Mouse (Mus musculus) CH12.LX (cell line): ENCODE data around the gene Cfap97d2. TPM values are rescaled to one million over a fixed set of nuclear protein-coding genes. Genes with fewer than 3 reads are reported as not detected.

Experiments used
- DNase-seq: peaks from one replicate; pipeline ENCODE4 v3.0.0-alpha.2; 2013; ENCODE audit errors: extremely low read depth
- H3K27ac ChIP-seq: 2 replicates; pipeline ENCODE4 v1.5.1; 2012; ENCODE audit warnings: low read depth, mild to moderate bottlenecking, control low read depth, moderate library complexity; ENCODE audit not compliant: insufficient read depth
- H3K27me3 ChIP-seq: replicated peaks from 2 replicates; pipeline ENCODE3; 2012; ENCODE audit warnings: inconsistent platforms
- H3K36me3 ChIP-seq, 2 experiments: replicated peaks in 1 of 2; 2 replicates each; pipeline versions ENCODE3 to v1.6.1; 2012; ENCODE audit warnings: inconsistent platforms in 1 of 2, low read length in 1 of 2, mild to moderate bottlenecking in 1 of 2, mixed read lengths in 1 of 2, moderate library complexity in 1 of 2; ENCODE audit not compliant: control insufficient read depth in 1 of 2, insufficient read depth in 1 of 2
- H3K4me1 ChIP-seq, 2 experiments: 2 replicates each; pipeline ENCODE4 v1.6.1; 2012; ENCODE audit warnings: inconsistent platforms in 1 of 2, moderate library complexity in 1 of 2; ENCODE audit not compliant: insufficient read depth in 2 of 2, control insufficient read depth in 1 of 2
- H3K4me2 ChIP-seq: 2 replicates; pipeline ENCODE4 v1.6.1; 2012; ENCODE audit warnings: low read depth, mild to moderate bottlenecking, control low read depth; ENCODE audit not compliant: poor library complexity, insufficient read depth, severe bottlenecking
- H3K4me3 ChIP-seq, 3 experiments: fragments of 150-350 bp in 1 of 3; sonication (generic) in 1 of 3; replicated peaks in 1 of 3; 2 replicates each; pipeline versions ENCODE3 to v1.5.1; 2011 to 2012; ENCODE audit warnings: low read depth in 2 of 3, low read length in 2 of 3, mild to moderate bottlenecking in 2 of 3, moderate library complexity in 2 of 3, control low read depth in 1 of 3, improper control_type of control experiment in 1 of 3, inconsistent platforms in 1 of 3, mixed read lengths in 1 of 3; ENCODE audit not compliant: poor library complexity in 1 of 3
- H3K79me2 ChIP-seq: replicated peaks from 2 replicates; pipeline ENCODE4 v1.6.1; 2012; ENCODE audit warnings: mild to moderate bottlenecking, moderate library complexity; ENCODE audit not compliant: control insufficient read depth, poor library complexity, insufficient read depth, severe bottlenecking; ENCODE audit errors: extremely low read depth
- H3K9ac ChIP-seq: 2 replicates; pipeline ENCODE4 v1.6.1; 2012; ENCODE audit warnings: low read depth, mild to moderate bottlenecking, control low read depth, moderate library complexity; ENCODE audit not compliant: insufficient read depth
- H3K9me3 ChIP-seq: replicated peaks from 2 replicates; pipeline ENCODE3; 2012; ENCODE audit warnings: low read length, inconsistent platforms, mixed read lengths
- CHD1 ChIP-seq: IDR thresholded peaks from 2 replicates; pipeline ENCODE4 v1.6.1; 2012; ENCODE audit warnings: low read depth, low read length, improper control_type of control experiment, inconsistent platforms
- CTCF ChIP-seq, 2 experiments: IDR thresholded peaks in 1 of 2; conservative IDR thresholded peaks in 1 of 2; 2 replicates each; pipeline ENCODE4 v1.5.1; 2011 to 2012; ENCODE audit warnings: low read depth in 2 of 2, low read length in 2 of 2, improper control_type of control experiment in 1 of 2, inconsistent platforms in 1 of 2, mild to moderate bottlenecking in 1 of 2, moderate library complexity in 1 of 2
- E2F4 ChIP-seq: IDR thresholded peaks from 2 replicates; pipeline ENCODE4 v1.6.1; 2011; ENCODE audit warnings: low read depth, low read length, improper control_type of control experiment; ENCODE audit not compliant: insufficient replicate concordance
- ELF1 ChIP-seq: IDR thresholded peaks from 2 replicates; pipeline ENCODE4 v1.6.1; 2014; ENCODE audit warnings: low read depth, mild to moderate bottlenecking, inconsistent platforms, low read length, improper control_type of control experiment
- EP300 ChIP-seq: IDR thresholded peaks from 2 replicates; pipeline ENCODE4 v1.6.1; 2011; ENCODE audit warnings: low read length, improper control_type of control experiment
- JUND ChIP-seq: conservative IDR thresholded peaks from 2 replicates; pipeline ENCODE4 v1.6.1; 2011; ENCODE audit warnings: low read depth, low read length, improper control_type of control experiment
- KAT2A ChIP-seq: IDR thresholded peaks from 2 replicates; pipeline ENCODE4 v1.6.1; 2012; ENCODE audit warnings: low read length, improper control_type of control experiment, inconsistent platforms; ENCODE audit not compliant: insufficient replicate concordance
- MAX ChIP-seq: IDR thresholded peaks from 2 replicates; pipeline ENCODE4 v1.6.1; 2011; ENCODE audit warnings: low read length, improper control_type of control experiment
- MYC ChIP-seq: IDR thresholded peaks from 2 replicates; pipeline ENCODE4 v1.6.1; 2011; ENCODE audit warnings: low read depth, mild to moderate bottlenecking, improper control_type of control experiment, low read length
- NRF1 ChIP-seq: IDR thresholded peaks from 2 replicates; pipeline ENCODE4 v1.6.1; 2014; ENCODE audit warnings: low read depth, mild to moderate bottlenecking, inconsistent platforms, low read length, improper control_type of control experiment, moderate library complexity
- POLR2A ChIP-seq: IDR thresholded peaks from 2 replicates; pipeline ENCODE4 v1.6.1; 2011; ENCODE audit warnings: low read depth, mild to moderate bottlenecking, improper control_type of control experiment, low read length
- POLR2AphosphoS2 ChIP-seq: IDR thresholded peaks from 2 replicates; pipeline ENCODE4 v1.6.1; 2011; ENCODE audit warnings: low read depth, low read length, improper control_type of control experiment
- RAD21 ChIP-seq: IDR thresholded peaks from 2 replicates; pipeline ENCODE4 v1.6.1; 2011; ENCODE audit warnings: low read depth, mild to moderate bottlenecking, low read length, improper control_type of control experiment, moderate library complexity
- RCOR1 ChIP-seq: conservative IDR thresholded peaks from 2 replicates; pipeline ENCODE4 v1.6.1; 2012; ENCODE audit warnings: low read depth, mild to moderate bottlenecking, inconsistent platforms, low read length, improper control_type of control experiment
- SIN3A ChIP-seq: IDR thresholded peaks from 2 replicates; pipeline ENCODE4 v1.6.1; 2012; ENCODE audit warnings: low read length, improper control_type of control experiment, inconsistent platforms
- SMC3 ChIP-seq: IDR thresholded peaks from 2 replicates; pipeline ENCODE4 v1.6.1; 2011; ENCODE audit warnings: low read depth, low read length, improper control_type of control experiment
- TBP ChIP-seq: conservative IDR thresholded peaks from 2 replicates; pipeline ENCODE4 v1.6.1; 2011; ENCODE audit warnings: low read depth, low read length, improper control_type of control experiment
- UBTF ChIP-seq: IDR thresholded peaks from 2 replicates; pipeline ENCODE4 v1.6.1; 2012; ENCODE audit warnings: low read depth, mild to moderate bottlenecking, inconsistent platforms, low read length, improper control_type of control experiment, moderate library complexity
- USF1 ChIP-seq: IDR thresholded peaks from 2 replicates; pipeline ENCODE4 v1.6.1; 2014; ENCODE audit warnings: low read depth, mild to moderate bottlenecking, inconsistent platforms, low read length, improper control_type of control experiment
- ZC3H11A ChIP-seq: IDR thresholded peaks from 2 replicates; pipeline ENCODE4 v1.6.1; 2012; ENCODE audit warnings: low read depth, mild to moderate bottlenecking, inconsistent platforms, low read length, improper control_type of control experiment
- dilution Hi-C: fragments of 300-500 bp; cut with MboI; formaldehyde crosslinking; loops from 2 replicates; pipeline ENCODE4 v1.14.3; 2020; ENCODE audit warnings: low sequenced_read_pairs; ENCODE audit not compliant: extremely low pct_unique_long_range_greater_than_20kb, extremely low pct_ligation_motif_present
- in situ Hi-C: fragments of 300-500 bp; cut with MboI; formaldehyde crosslinking; loops from 3 replicates; pipeline ENCODE4 v1.14.3; 2019; ENCODE audit warnings: low sequenced_read_pairs, low pct_ligation_motif_present, low pct_unique_long_range_greater_than_20kb, mixed read lengths
- polyA plus RNA-seq: library from polyadenylated mRNA; unstranded; fragments of >175 nt; gene quantifications from 2 replicates; pipeline ENCODE4 v1.2.1, GENCODE M21; 2012; ENCODE audit warnings: low read depth; ENCODE audit not compliant: insufficient read length
- total RNA-seq, 2 experiments: library from RNA; depleted of rRNA; stranded (reverse); fragments of 300-350 nt in 1 of 2; fragments of >200 nt in 1 of 2; gene quantifications; 2 replicates each; pipeline ENCODE4 v1.2.3; 2012 to 2014

The Cfap97d2 gene
- total and polyA plus RNA-seq, 3 experiments = not detected

DNA sequence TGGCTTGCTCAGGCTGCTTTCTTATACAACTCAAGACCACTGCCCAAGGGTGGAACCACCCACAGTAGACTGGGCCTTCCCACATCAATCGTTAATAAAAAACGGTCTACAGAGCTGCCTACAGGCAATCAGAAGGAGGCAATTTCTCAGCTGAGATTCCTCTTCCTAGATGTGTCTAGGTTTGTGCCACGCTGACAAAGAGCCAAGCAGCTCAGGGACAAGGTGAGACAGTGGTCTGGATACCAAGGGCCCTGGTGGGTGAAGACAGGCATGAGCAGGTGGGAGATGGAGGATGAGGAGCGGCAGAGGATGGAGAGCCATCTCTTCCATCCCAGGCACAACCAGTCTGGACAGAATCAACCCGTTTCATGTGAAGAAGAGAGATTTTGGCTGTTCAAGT lies 2.8 kb downstream of the Cfap97d2 start:
- TF ChIP-seq ELF1 (no peak), SIN3A (no peak), EP300 (no peak), UBTF (no peak), CHD1 (no peak)
- Histone ChIP-seq H3K9ac (no peak overlapping the region), H3K79me2 (no peaks in the 10 kb centered on the region), H3K36me3 (no peaks in the 10 kb centered on the region), H3K27me3 (peaks cover 4% of the 10 kb centered on the region), H3K9me3 (no peaks in the 10 kb centered on the region), H3K4me2 (no peak overlapping the region), H3K4me1 (no peaks in the 10 kb centered on the region; a peak in 1 of 4 replicates), H3K27ac (no peak overlapping the region), H3K4me3 (no peak overlapping the region)
- in situ Hi-C loops (no loop called here), dilution Hi-C loops (no loop called here)
- DNase-seq = no peak

DNA sequence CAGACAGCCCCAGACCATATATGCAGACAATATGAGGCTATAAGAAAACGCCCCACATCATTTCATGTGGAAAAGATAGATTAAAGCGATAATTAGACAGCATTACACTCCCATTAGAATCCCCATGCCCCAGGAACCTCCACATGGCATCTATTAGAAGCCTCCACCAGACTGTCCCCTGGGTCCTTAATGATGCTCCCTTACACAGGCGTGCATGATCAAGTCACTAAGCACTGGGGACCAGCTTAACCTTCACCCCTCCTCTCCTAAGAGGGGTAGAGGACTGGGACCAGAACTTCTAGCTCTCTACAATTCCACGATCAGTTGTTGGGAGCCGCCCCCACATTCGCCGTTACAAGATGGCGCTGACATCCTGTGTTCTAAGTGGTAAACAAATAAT lies 13.3 kb downstream of the Cfap97d2 start:
- no peaks in the 10 kb centered on the region for H3K27me3 ChIP-seq
- in situ Hi-C loops (no loop called here), dilution Hi-C loops (no loop called here)
- TF ChIP-seq USF1 = no peak
- TF ChIP-seq E2F4 = no peak
- no peak for TF ChIP-seq RCOR1
- TF ChIP-seq UBTF = no peak
- TF ChIP-seq MAX = no peak
- TF ChIP-seq SMC3 = no peak
- no peak for TF ChIP-seq ZC3H11A
- no peak for TF ChIP-seq TBP
- H3K4me2 ChIP-seq = no peak overlapping the region
- H3K27ac ChIP-seq = no peak overlapping the region
- H3K36me3 ChIP-seq = no peaks in the 10 kb centered on the region
- no peaks in the 10 kb centered on the region for H3K4me1 ChIP-seq
- no peaks in the 10 kb centered on the region for H3K9me3 ChIP-seq
- H3K79me2 ChIP-seq = no peaks in the 10 kb centered on the region
- H3K4me3 ChIP-seq = no peak overlapping the region
- DNase-seq = no peak
- no peak overlapping the region for H3K9ac ChIP-seq

DNA sequence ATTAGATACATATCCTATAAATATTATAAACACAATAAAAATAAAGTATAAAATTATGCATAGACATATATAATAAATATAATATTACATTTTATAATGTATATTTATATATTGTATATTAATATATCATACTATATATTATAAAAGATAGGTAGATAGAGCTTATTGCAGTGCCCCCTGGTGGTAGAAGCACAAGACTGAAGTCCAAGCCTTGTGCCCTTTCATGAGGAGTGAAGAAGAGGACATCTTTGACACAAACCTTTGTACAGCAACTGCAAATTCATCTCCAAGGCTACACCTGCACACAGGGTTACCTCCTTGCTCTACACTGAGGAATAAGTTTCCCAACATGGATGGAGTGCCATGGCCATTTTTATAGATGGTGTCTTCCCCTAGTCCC lies 20.0 kb downstream of the Cfap97d2 start:
- Histone ChIP-seq H3K9me3 (no peaks in the 10 kb centered on the region), H3K27me3 (no peaks in the 10 kb centered on the region), H3K4me2 (no peak overlapping the region), H3K79me2 (no peaks in the 10 kb centered on the region), H3K27ac (no peak overlapping the region), H3K36me3 (no peaks in the 10 kb centered on the region), H3K9ac (no peak overlapping the region), H3K4me3 (no peak overlapping the region), H3K4me1 (peaks cover 0 to 3% of the 10 kb centered on the region in 2 experiments; a peak in 1 of 4 replicates)
- TF ChIP-seq POLR2AphosphoS2 = no peak
- TF ChIP-seq MYC = no peak
- TF ChIP-seq KAT2A = no peak
- TF ChIP-seq POLR2A = no peak
- TF ChIP-seq RAD21 = peak; percentile 42
- TF ChIP-seq CTCF (conservative IDR thresholded peaks at IDR 0.05 in 1 of 2, IDR thresholded peaks at IDR 0.05 in 1 of 2; ENCODE audit: low read depth in 2 of 2, low read length in 2 of 2) = peak; percentile 57 to 64
- TF ChIP-seq ZC3H11A = peak; percentile 43; the same call in 1 of the 2 replicates
- TF ChIP-seq NRF1 = no peak
- no peak for TF ChIP-seq E2F4
- TF ChIP-seq SMC3 = peak; percentile 66
- no peak for TF ChIP-seq JUND
- DNase-seq = peak; percentile 55
- in situ Hi-C loops (no loop called here), dilution Hi-C loops (no loop called here)
